Mouse (Mus musculus) cerebellum, adult 2 months (tissue): ENCODE results near the gene Kirrel. TPM values are rescaled to one million over a fixed set of nuclear protein-coding genes. Genes with fewer than 3 reads are reported as not detected.

Experiments used
- DNase-seq, 2 experiments: peaks; one replicate each; pipeline ENCODE4 v3.0.0; 2021
- H3K27ac ChIP-seq: fragments of 200-500 bp; 2 replicates; pipeline ENCODE4 v1.5.1; 2012; ENCODE audit warnings: low read length, control low read depth, inconsistent platforms; ENCODE audit not compliant: insufficient read depth
- H3K27me3 ChIP-seq: fragments of 200-500 bp; 2 replicates; pipeline ENCODE4 v1.6.1; 2012; ENCODE audit warnings: inconsistent platforms, mild to moderate bottlenecking, low read length, moderate library complexity; ENCODE audit not compliant: control insufficient read depth, insufficient read depth
- H3K4me1 ChIP-seq: fragments of 200-500 bp; 2 replicates; pipeline ENCODE4 v1.6.1; 2011; ENCODE audit warnings: low read length; ENCODE audit not compliant: control insufficient read depth, insufficient read depth
- H3K4me3 ChIP-seq: fragments of 200-500 bp; replicated peaks from 2 replicates; pipeline ENCODE3; 2011; ENCODE audit warnings: mild to moderate bottlenecking, low read depth, low read length, control low read depth; ENCODE audit not compliant: insufficient read depth
- CTCF ChIP-seq: fragments of 200-500 bp; IDR thresholded peaks from 2 replicates; pipeline ENCODE4 v1.5.1; 2011; ENCODE audit warnings: low read depth, mild to moderate bottlenecking, control low read depth, low read length, moderate library complexity, borderline replicate concordance; ENCODE audit not compliant: insufficient read depth
- POLR2A ChIP-seq: fragments of 200-500 bp; IDR thresholded peaks from 2 replicates; pipeline ENCODE4 v1.6.1; 2011; ENCODE audit warnings: low read length, control low read depth, borderline replicate concordance; ENCODE audit not compliant: insufficient read depth
- WGBS: fragments of 180-500 bp; shearing (Covaris S2); methylation state at CpG from one replicate; pipeline ENCODE4 v1.1.7; 2018; 5-methylcytosine and 5-hydroxymethylcytosine counted together
- polyA plus RNA-seq: library from polyadenylated mRNA; depleted of rRNA; stranded (reverse); fragments of >200 nt; gene quantifications from 2 replicates; pipeline ENCODE4 v1.2.3, GENCODE M21; 2012

Kirrel gene
- polyA plus RNA-seq, 1 experiment, result 5.6 TPM

GRCm38 (mm10) chr3:87164099-87164815, 10.3 kb downstream of the Kirrel start:
- Histone ChIP-seq H3K27ac (no peak overlapping the region), H3K4me3 (no peak overlapping the region), H3K27me3 (no peaks in the 10 kb centered on the region), H3K4me1 (no peaks in the 10 kb centered on the region)
- TF ChIP-seq POLR2A (no peak), CTCF (no peak)
- no peak for DNase-seq
- 93% methylated on average over 6 of the region's 6 CpGs for WGBS

- Histone ChIP-seq H3K4me1 (no peaks in the 10 kb centered on the region), H3K27me3 (no peaks in the 10 kb centered on the region), H3K27ac (no peak overlapping the region), H3K4me3 (no peak overlapping the region)
- no peak for DNase-seq
- TF ChIP-seq POLR2A (no peak), CTCF (no peak)
- WGBS, result 59% methylated on average over 4 of the region's 4 CpGs
Observed at GRCm38 (mm10) chr3:87163116-87163515, 11.4 kb downstream of the Kirrel start.

GRCm38 (mm10) chr3:87162380-87162779, 12.2 kb downstream of the Kirrel start:
- 87% methylated on average over 5 of the region's 5 CpGs for WGBS
- TF ChIP-seq CTCF (no peak), POLR2A (no peak)
- no peak overlapping the region for H3K27ac ChIP-seq
- H3K27me3 ChIP-seq, result no peaks in the 10 kb centered on the region
- no peak overlapping the region for H3K4me3 ChIP-seq
- H3K4me1 ChIP-seq, result no peaks in the 10 kb centered on the region
- no peak for DNase-seq

GRCm38 (mm10) chr3:87161601-87162000, 12.9 kb downstream of the Kirrel start:
- no peak for DNase-seq
- Histone ChIP-seq H3K4me1 (no peaks in the 10 kb centered on the region), H3K27me3 (no peaks in the 10 kb centered on the region), H3K27ac (no peak overlapping the region), H3K4me3 (no peak overlapping the region)
- TF ChIP-seq CTCF, result no peak
- TF ChIP-seq POLR2A, result no peak
- 90% methylated on average over 5 of the region's 5 CpGs for WGBS

- Histone ChIP-seq H3K4me3 (no peak overlapping the region), H3K27me3 (no peaks in the 10 kb centered on the region), H3K4me1 (no peaks in the 10 kb centered on the region), H3K27ac (no peak overlapping the region)
- TF ChIP-seq POLR2A, result no peak
- DNase-seq, result no peak
- WGBS, result 62% methylated on average over 6 of the region's 6 CpGs
Observed at GRCm38 (mm10) chr3:87160819-87161509, 13.6 kb downstream of the Kirrel start.

- H3K27me3 ChIP-seq, result no peaks in the 10 kb centered on the region
- no peak overlapping the region for H3K4me3 ChIP-seq
- H3K27ac ChIP-seq, result no peak overlapping the region
- TF ChIP-seq POLR2A (no peak), CTCF (no peak)
- no peak for DNase-seq
- 64% methylated on average over 7 of the region's 7 CpGs for WGBS
- no peaks in the 10 kb centered on the region for H3K4me1 ChIP-seq
Observed at GRCm38 (mm10) chr3:87159190-87159589, 15.4 kb downstream of the Kirrel start.

- no peak overlapping the region for H3K27ac ChIP-seq
- H3K27me3 ChIP-seq, result no peaks in the 10 kb centered on the region
- DNase-seq, result no peak
- H3K4me1 ChIP-seq, result no peaks in the 10 kb centered on the region
- TF ChIP-seq POLR2A, result no peak
- TF ChIP-seq CTCF, result no peak
- no peak overlapping the region for H3K4me3 ChIP-seq
- 56% methylated on average over 12 of the region's 12 CpGs for WGBS
Observed at GRCm38 (mm10) chr3:87157767-87158291, 16.7 kb downstream of the Kirrel start.

- Histone ChIP-seq H3K27me3 (no peaks in the 10 kb centered on the region), H3K4me1 (no peaks in the 10 kb centered on the region), H3K4me3 (no peak overlapping the region), H3K27ac (no peak overlapping the region)
- 91% methylated on average over 6 of the region's 6 CpGs for WGBS
- DNase-seq, result no peak
- TF ChIP-seq POLR2A (no peak), CTCF (no peak)
Observed at GRCm38 (mm10) chr3:87157297-87157696, 17.2 kb downstream of the Kirrel start.
